Mouse (Mus musculus) kidney, postnatal 14 days (tissue): ENCODE results near the gene Krtap19-5.

Source experiments
- DNase-seq: peaks from one replicate; pipeline ENCODE4 v3.0.0; 2022; ENCODE audit warnings: mixed read lengths

Gene Krtap19-5

DNA sequence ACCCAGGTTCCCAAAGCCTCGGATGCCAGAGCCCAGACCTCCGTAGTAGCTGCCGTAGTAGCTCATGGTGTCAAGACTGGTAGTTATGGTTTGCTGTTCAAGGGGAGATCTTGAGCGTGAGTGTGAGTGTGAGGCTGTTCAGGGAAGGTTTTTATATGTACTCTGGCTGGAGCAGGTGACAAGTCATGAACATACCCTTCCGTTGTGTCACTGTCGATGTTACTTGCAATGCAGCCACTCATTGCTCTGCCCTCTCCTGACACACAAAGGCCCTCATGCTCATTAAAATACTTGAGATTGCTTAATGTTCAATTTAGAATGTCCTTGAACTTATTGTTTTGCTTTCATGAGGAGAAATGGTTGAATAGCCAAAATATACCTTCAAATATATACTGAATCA, at the start of gene Krtap19-5:
Gene Krtap19-5, minus strand, starts transcription at position 101 of the 400 bp plus-strand sequence.
- no peak for DNase-seq

DNA sequence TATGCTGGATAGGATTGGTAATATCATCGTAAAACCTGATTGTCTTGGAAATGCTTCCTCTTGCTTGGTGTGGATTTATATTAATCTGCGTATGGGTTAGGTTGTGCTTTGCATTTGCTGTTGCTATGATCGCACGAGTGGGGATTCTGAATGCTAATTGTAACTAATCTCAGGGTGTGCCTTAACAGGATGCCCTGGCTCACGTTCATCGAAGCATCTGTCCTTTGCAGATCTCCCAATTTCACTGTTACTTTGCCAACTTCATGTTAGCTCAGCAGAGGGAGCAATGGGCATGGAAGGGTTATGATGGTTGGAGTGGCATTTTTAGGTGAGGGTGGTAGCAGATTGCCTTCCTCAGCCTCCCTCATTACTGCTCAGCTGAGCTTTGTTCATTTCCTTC, 44.8 kb upstream of the Krtap19-5 start:
- no peak for DNase-seq

DNA sequence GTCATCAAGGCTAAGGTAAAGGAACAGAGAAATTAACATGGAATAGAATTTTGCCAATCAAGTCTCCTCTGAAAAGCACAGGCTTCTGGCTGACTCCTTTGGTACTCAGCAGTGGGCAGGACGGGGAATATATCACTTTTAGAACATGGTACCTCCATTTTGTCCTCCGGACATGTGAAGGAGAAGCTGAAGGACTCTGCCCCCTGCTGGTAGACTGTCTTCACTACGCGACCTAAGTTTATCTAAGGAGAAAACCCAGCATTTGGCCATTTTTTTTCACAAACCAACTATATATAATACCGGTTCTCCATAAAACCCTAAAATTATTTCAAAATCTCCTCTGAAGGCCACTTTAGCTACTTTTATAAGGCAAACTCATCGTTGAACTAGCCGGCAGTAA, 42.0 kb upstream of the Krtap19-5 start:
- no peak for DNase-seq

DNA sequence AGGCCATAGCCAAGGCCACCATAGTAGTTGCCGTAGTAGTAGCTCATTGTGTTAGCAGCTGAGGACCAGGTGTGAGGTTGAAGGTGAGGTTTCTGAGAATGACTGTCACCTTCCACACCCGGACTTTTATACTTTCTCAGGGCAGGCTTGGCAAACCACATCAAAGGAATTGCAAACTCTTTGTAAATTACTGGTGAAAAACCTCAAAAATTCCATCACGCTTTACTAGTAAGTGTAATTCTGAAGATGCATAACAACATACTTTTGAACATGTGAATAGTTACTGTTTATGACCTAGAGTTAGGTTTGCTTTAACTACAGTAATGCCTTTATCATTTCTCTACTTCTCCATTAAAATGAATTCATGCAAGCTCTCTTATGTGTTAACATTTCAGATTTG, 35.9 kb upstream of the Krtap19-5 start, which contains the start of gene Krtap19-9b:
Gene Krtap19-9b, minus strand, starts transcription at position 101 of the 400 bp plus-strand sequence.
- no peak for DNase-seq

DNA sequence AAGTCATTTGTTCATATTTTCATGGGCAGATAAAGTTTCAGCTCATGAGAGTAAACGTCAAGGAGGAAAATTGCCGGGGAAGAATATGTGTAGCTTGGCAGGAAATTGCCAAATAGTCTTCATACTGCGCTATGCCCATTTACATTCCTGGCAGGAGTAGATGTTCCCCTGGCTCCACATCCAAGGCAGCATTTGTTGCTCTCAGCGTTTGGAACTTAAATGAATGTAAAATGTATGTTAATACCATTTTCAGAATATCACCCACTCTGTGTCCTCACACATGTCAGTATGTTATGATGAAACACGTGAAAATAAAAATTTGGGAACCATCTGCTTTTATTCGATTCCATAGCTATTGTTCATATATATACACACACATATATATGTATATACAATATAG, 9.4 kb downstream of the Krtap19-5 start:
- no peak for DNase-seq

DNA sequence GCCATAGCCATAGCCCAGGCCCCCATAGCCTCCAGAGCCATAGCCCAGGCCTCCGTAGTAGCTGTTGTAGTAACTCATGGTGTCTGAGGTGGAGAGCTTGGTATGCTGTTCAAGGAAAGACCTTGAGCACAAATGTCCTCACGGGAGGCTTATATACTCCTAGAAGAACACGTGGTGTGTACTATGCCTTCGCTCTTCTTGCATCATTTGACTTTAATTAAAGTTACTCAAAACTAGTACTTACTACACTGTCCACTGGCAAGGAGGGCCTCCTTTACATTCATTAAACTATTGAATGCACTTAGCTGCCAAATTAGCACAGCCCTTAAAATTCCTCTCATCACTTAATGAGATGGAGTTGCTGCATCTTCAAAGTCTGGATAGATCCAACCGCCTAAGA, 11.3 kb downstream of the Krtap19-5 start, which contains the start of gene Krtap19-4:
Gene Krtap19-4, minus strand, starts transcription at position 101 of the 400 bp plus-strand sequence.
- DNase-seq, result no peak

DNA sequence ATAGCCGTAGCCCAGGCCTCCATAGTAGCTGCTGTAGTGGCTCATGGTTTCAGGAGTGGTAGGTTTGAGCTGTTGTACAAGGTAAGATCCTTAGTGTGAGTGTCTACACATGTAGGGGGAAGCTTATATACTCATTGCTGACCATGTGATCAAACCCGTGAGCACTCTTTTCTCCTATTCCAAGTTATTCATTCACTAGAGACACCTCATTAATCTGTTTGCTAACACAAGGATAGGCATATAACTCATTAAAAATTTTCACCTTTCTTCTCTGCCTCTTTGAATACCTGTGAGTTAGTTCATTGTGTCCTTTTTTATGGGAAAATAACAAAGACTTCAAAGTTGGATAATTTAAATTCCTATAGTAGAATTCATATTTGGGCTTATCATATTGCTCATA, 18.3 kb downstream of the Krtap19-5 start, which contains the start of gene Krtap19-3:
Gene Krtap19-3, minus strand, starts transcription at position 101 of the 400 bp plus-strand sequence.
- DNase-seq, result no peak

DNA sequence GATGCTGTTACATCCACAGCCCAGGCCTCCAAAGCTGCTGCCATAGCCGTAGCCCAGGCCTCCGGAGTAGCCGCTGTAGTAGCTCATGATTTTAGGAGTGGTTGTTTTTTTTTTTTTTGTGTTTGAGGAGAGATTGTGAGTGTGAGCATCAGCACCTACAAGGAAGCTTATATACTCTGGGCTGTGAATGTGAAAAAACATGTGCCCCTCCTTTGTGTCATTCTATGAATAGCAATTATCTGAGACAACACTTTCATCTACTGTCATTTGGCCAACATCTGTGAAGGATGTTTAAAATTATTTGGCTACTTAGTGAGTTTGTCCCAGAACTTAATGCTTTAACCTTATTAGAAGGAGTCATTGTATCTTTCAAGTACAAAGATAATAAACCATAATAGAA, 22.1 kb downstream of the Krtap19-5 start, which contains the start of gene Krtap19-2:
Gene Krtap19-2, minus strand, starts transcription at position 101 of the 400 bp plus-strand sequence.
- no peak for DNase-seq

DNA sequence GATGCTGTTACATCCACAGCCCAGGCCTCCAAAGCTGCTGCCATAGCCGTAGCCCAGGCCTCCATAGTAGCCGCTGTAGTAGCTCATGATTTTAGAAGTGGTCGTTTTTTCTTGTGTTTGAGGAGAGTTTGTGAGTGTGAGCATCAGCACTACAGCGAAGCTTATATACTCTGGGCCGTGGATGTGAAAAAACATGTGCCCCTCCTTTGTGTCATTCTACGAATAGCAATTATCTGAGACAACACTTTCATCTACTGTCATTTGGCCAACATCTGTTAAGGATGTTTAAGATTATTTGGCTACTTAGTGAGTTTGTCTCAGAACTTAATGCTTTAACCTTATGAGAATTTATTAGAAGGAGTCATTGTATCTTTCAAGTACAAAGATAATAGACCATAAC, 26.9 kb downstream of the Krtap19-5 start, which contains the start of gene Krtap19-1:
Gene Krtap19-1, minus strand, starts transcription at position 101 of the 400 bp plus-strand sequence.
- DNase-seq, result no peak

DNA sequence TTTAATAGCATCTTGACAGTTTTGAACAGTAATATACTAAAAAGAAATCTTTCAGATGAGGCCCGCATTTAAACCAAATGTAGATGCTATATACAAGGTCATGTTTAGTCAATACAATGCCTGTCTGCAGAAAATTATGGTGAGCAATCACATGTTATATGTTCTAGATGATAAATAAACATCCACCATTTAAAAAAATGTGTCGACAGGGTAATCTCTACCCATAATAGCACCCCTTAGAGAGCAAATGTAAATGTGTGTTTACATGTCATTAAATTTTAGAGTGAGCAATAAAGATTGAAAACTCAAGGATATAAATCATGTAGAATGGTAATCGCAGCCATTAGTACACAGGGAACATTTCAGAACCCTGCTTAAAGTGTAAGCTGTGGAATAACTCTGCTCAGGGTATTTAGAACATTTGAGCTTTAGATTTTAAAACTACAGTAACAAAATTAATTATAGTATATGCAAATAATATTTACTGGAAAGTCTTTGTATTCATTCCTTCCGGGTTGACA, 31.3 kb downstream of the Krtap19-5 start:
- no peak for DNase-seq

DNA sequence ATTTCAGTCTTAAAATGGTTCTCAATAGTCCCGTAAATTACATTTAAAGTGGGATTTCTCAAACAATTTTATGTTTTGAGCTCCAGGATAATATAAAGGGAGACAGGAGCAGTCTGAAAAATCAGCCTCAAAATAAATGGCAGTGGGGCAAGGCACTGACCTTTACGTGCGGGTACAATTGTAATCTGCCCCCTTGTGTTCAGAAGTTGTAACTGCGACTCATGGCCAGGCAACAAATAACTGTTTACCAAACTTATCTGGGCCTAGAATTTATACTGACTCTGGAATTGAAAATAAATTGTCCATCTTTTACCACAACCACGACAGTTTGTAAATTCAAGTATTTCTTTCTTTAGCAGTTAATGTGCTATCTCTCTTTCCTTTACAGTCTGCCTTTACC, 44.8 kb downstream of the Krtap19-5 start:
- DNase-seq, result peak; percentile 23

DNA sequence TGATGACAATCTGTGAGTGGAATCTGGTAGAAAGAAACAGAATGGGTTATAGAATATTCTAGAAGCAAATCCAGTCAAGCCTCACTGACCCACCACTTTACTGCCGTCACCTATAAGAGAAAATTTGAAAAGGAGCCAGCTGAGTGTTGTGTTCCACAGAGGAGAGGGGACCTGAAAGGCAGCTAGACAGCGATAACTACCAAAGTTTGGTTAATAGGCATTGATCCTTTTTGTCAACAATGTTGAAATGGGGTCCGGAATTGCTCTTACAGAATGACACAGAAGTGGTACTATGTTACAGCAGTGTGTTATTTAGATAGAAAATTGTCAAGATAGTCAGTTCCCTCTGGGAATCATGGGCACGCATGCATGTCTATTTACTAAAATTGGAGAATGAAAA, 47.7 kb downstream of the Krtap19-5 start:
- no peak for DNase-seq

DNA sequence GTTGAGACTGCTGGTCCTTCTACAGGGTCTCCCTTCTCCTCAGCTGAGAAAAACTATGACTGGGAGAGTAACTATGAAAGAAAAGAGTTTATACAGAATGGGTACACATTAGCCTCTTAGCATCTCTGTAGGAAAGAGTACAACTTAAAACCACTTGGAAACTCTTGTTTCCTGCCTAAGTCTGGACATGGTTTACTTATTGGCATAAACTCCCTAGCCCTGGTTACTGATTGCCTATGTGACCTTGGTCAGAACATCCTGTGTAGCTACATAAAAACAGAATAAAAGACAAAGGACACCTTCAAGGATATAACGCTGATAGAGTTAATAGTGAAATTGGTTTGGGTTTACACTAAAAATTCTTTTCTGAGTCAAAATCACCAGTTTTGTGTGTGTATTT, 48.9 kb downstream of the Krtap19-5 start:
- peak; percentile 3 for DNase-seq
